Mouse (Mus musculus) limb, embryonic 14.5 days (tissue): ENCODE measurements around the gene Ak9. TPM values are rescaled to one million over a fixed set of nuclear protein-coding genes. Genes with fewer than 3 reads are reported as not detected.
A peak's percentile ranks its signal among the peaks of the same experiment; 100 is the strongest.

ENCODE experiments used
- ATAC-seq: fragments of 200-750 bp; cut with Nextera tagmentation; 2 replicates; pipeline ENCODE4 v1.8.0; 2017; ENCODE audit warnings: low read depth, moderate number of reproducible peaks, moderate TSS enrichment; ENCODE audit not compliant: low FRiP score
- DNase-seq: peaks from one replicate; pipeline ENCODE4 v3.0.0-alpha.2; 2015; ENCODE audit warnings: low spot score
- H3K27ac ChIP-seq: fragments of 300-500 bp; sonication (generic); replicated peaks from 2 replicates; pipeline ENCODE4 v1.5.1; 2014; ENCODE audit warnings: low read depth, mild to moderate bottlenecking, low read length, moderate library complexity, mixed read lengths
- H3K27me3 ChIP-seq: fragments of 300-500 bp; sonication (generic); 2 replicates; pipeline ENCODE4 v1.6.1; 2014; ENCODE audit warnings: low read length, mixed read lengths; ENCODE audit not compliant: control insufficient read depth, insufficient read depth
- H3K36me3 ChIP-seq: fragments of 300-500 bp; sonication (generic); 2 replicates; pipeline ENCODE4 v1.6.1; 2014; ENCODE audit warnings: mild to moderate bottlenecking, low read length, moderate library complexity, mixed read lengths; ENCODE audit not compliant: control insufficient read depth, insufficient read depth
- H3K4me1 ChIP-seq: fragments of 300-500 bp; sonication (generic); 2 replicates; pipeline ENCODE4 v1.6.1; 2014; ENCODE audit warnings: antibody characterized with exemption, low read length, mixed read lengths; ENCODE audit not compliant: control insufficient read depth, insufficient read depth
- H3K4me2 ChIP-seq: fragments of 300-500 bp; sonication (generic); replicated peaks from 2 replicates; pipeline ENCODE4 v1.6.1; 2014; ENCODE audit warnings: low read depth, mild to moderate bottlenecking, low read length, moderate library complexity; ENCODE audit not compliant: severe bottlenecking
- H3K4me3 ChIP-seq: fragments of 300-500 bp; sonication (generic); replicated peaks from 2 replicates; pipeline ENCODE4 v1.5.1; 2014; ENCODE audit warnings: low read length
- H3K9ac ChIP-seq: fragments of 300-500 bp; sonication (generic); 2 replicates; pipeline ENCODE4 v1.6.1; 2014; ENCODE audit warnings: mild to moderate bottlenecking, low read depth, low read length, moderate library complexity; ENCODE audit not compliant: severe bottlenecking
- H3K9me3 ChIP-seq: fragments of 300-500 bp; sonication (generic); 2 replicates; pipeline ENCODE4 v1.6.1; 2016; ENCODE audit warnings: low read length; ENCODE audit not compliant: control insufficient read depth
- POLR2A ChIP-seq: fragments of 200-500 bp; IDR thresholded peaks from 2 replicates; pipeline ENCODE4 v1.8.0; 2012; ENCODE audit warnings: inconsistent platforms, mild to moderate bottlenecking, moderate library complexity, borderline replicate concordance; ENCODE audit not compliant: insufficient read depth, insufficient read length; ENCODE audit errors: extremely low read depth
- WGBS: fragments of 180-500 bp; shearing (Covaris S2); extraction: QIAGEN DNeasy Blood & Tissue Kit; methylation state at CpG from one replicate; pipeline ENCODE4 v1.1.7; 2014; 5-methylcytosine and 5-hydroxymethylcytosine counted together
- polyA plus RNA-seq, 2 experiments: library from polyadenylated mRNA; depleted of rRNA in 1 of 2; stranded (reverse) in 1 of 2; unstranded in 1 of 2; fragments of >200 nt; fragmentation: Nextera tagmentation in 1 of 2; extraction: Ambion mirVana in 1 of 2; gene quantifications; 2 replicates each; pipeline versions ENCODE4 v1.2.1 to v1.2.3; 2012 to 2014

The Ak9 gene
- polyA plus RNA-seq, 2 experiments, result 0.01 TPM; not detected in 1

- Histone ChIP-seq H3K9me3 (peaks cover 6% of the 10 kb centered on the region), H3K4me2 (no peak overlapping the region), H3K4me1 (no peaks in the 10 kb centered on the region), H3K9ac (no peak overlapping the region), H3K4me3 (no peak overlapping the region), H3K36me3 (no peaks in the 10 kb centered on the region), H3K27ac (no peak overlapping the region), H3K27me3 (no peaks in the 10 kb centered on the region)
- ATAC-seq (no peak), DNase-seq (no peak)
- TF ChIP-seq POLR2A, result no peak
- 76% methylated on average over 9 of the region's 9 CpGs for WGBS
Observed at GRCm38 (mm10) chr10:41420496-41421200, 116.9 kb downstream of the Ak9 start.

- no peak for DNase-seq
- WGBS, result 89% methylated on average over 2 of the region's 2 CpGs
- Histone ChIP-seq H3K9me3 (no peaks in the 10 kb centered on the region), H3K36me3 (no peaks in the 10 kb centered on the region), H3K4me2 (no peak overlapping the region), H3K27me3 (no peaks in the 10 kb centered on the region), H3K4me3 (no peak overlapping the region), H3K4me1 (no peaks in the 10 kb centered on the region), H3K9ac (no peak overlapping the region), H3K27ac (no peak overlapping the region)
- no peak for TF ChIP-seq POLR2A
- no peak for ATAC-seq
Observed at GRCm38 (mm10) chr10:41423681-41424080, 119.9 kb downstream of the Ak9 start.

- no peak overlapping the region for H3K4me2 ChIP-seq
- H3K36me3 ChIP-seq, result no peaks in the 10 kb centered on the region
- H3K4me1 ChIP-seq, result no peaks in the 10 kb centered on the region
- ATAC-seq (no peak), DNase-seq (no peak)
- H3K9me3 ChIP-seq, result no peaks in the 10 kb centered on the region
- TF ChIP-seq POLR2A, result no peak
- H3K27ac ChIP-seq, result no peak overlapping the region
- H3K27me3 ChIP-seq, result no peaks in the 10 kb centered on the region
- 47% methylated on average over 6 of the region's 6 CpGs for WGBS
- H3K4me3 ChIP-seq, result no peak overlapping the region
- no peak overlapping the region for H3K9ac ChIP-seq
Observed at GRCm38 (mm10) chr10:41426368-41426767, 122.6 kb downstream of the Ak9 start.

- Histone ChIP-seq H3K27ac (no peak overlapping the region), H3K9me3 (no peaks in the 10 kb centered on the region), H3K27me3 (no peaks in the 10 kb centered on the region), H3K4me3 (no peak overlapping the region), H3K4me2 (no peak overlapping the region), H3K9ac (no peak overlapping the region), H3K4me1 (no peaks in the 10 kb centered on the region), H3K36me3 (no peaks in the 10 kb centered on the region)
- peak; percentile 54 for DNase-seq
- no peak for ATAC-seq
- no peak for TF ChIP-seq POLR2A
- WGBS, result 22% methylated on average over 4 of the region's 4 CpGs
Observed at GRCm38 (mm10) chr10:41434624-41435023, 130.8 kb downstream of the Ak9 start.

GRCm38 (mm10) chr10:41435141-41435540 lies 131.4 kb downstream of the Ak9 start:
- no peak overlapping the region for H3K9ac ChIP-seq
- H3K36me3 ChIP-seq, result no peaks in the 10 kb centered on the region
- 32% methylated on average over 3 of the region's 3 CpGs for WGBS
- H3K4me3 ChIP-seq, result no peak overlapping the region
- no peaks in the 10 kb centered on the region for H3K4me1 ChIP-seq
- H3K27me3 ChIP-seq, result no peaks in the 10 kb centered on the region
- DNase-seq (no peak), ATAC-seq (no peak)
- TF ChIP-seq POLR2A, result no peak
- H3K27ac ChIP-seq, result no peak overlapping the region
- H3K4me2 ChIP-seq, result no peak overlapping the region
- H3K9me3 ChIP-seq, result no peaks in the 10 kb centered on the region
